Comparison of ENCODE assay signal across 10 mouse cellular contexts in the genomic region with DNA sequence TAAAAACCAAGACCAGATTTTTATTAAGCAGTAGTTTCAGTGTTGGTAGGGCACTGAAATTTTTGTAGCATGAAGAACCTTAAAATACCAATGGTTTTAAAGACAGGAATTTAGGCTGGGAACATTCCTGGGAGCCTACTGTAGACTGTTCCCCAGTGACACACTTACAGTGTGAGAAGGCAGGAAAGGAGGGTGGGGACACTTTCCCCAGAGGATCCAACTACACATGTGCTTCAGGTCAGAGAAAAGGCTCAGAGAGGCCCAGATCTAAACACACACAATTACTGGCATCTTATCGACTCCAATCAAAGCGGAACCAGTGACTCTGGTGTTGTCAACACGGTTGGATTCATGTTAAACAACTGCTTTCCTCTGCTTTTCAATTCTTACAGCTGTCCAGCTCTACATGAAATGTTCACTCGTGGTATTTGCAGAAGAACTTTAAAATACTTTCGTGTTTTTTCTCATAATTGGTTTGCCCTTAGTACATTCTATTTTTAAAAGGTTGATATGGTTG. TPM values are rescaled to one million over a fixed set of nuclear protein-coding genes. Genes with fewer than 3 reads are reported as not detected.
A peak's percentile ranks its signal among the peaks of the same experiment; 100 is the strongest.
DNase-seq lines count a peak whose midpoint lies in the region; ATAC-seq lines count a peak whose summit lies in the region.
"Had no signal": no experiment of that assay in that cellular context is flagged by ENCODE, and none has a peak within 500 bp of the region (broad histone marks: within the 10 kb centered on the region; RNA-seq: fewer than 3 reads in every experiment).

No protein-coding gene starts in this region.

- no peaks in the 10 kb centered on the region for H3K9me3 ChIP-seq in limb, embryonic 12.5 days
- H3K9me3 ChIP-seq in limb, embryonic 10.5 days (replicated peaks), result no peaks in the 10 kb centered on the region
- H3K9me3 ChIP-seq in forebrain, embryonic 10.5 days, result no peaks in the 10 kb centered on the region
- no peaks in the 10 kb centered on the region for H3K9me3 ChIP-seq in hindbrain, embryonic 15.5 days
- no peaks in the 10 kb centered on the region for H3K9me3 ChIP-seq in neural tube, embryonic 12.5 days
- H3K9me3 ChIP-seq: liver, embryonic 15.5 days had no signal

- no peak for DNase-seq in limb, embryonic 10.5 days (ENCODE audit: low spot score)
- DNase-seq in forebrain, embryonic 10.5 days (ENCODE audit: extremely low spot score, low spot score), result no peak
- no peak for DNase-seq in thymus, postnatal 36 days
- DNase-seq in spleen, postnatal 36 days (ENCODE audit: low spot score in 2 of 2), result no peak
- DNase-seq in cerebellum, postnatal 10 days, result no peak
- DNase-seq: kidney, adult 8-10 months had no signal

- ATAC-seq in limb, embryonic 12.5 days (ENCODE audit: insufficient number of reproducible peaks, insufficient read depth, low FRiP score, low TSS enrichment, low read depth), result no peak
- ATAC-seq in hindbrain, embryonic 15.5 days (ENCODE audit: low FRiP score, low read depth), result no peak
- no peak for ATAC-seq in neural tube, embryonic 12.5 days (ENCODE audit: low FRiP score, low read depth)

- 89% methylated on average over 5 of the region's 5 CpGs for WGBS in limb, embryonic 12.5 days
- WGBS in limb, embryonic 10.5 days, result 95% methylated on average over 5 of the region's 5 CpGs
- 76% methylated on average over 5 of the region's 5 CpGs for WGBS in forebrain, embryonic 10.5 days
- WGBS in hindbrain, embryonic 15.5 days, result 22% methylated on average over 5 of the region's 5 CpGs
- 50% methylated on average over 5 of the region's 5 CpGs for WGBS in neural tube, embryonic 12.5 days

- no peaks in the 10 kb centered on the region for H3K27me3 ChIP-seq in limb, embryonic 12.5 days
- H3K27me3 ChIP-seq in limb, embryonic 10.5 days (ENCODE audit: low read depth, poor library complexity, severe bottlenecking), result no peaks in the 10 kb centered on the region
- no peaks in the 10 kb centered on the region for H3K27me3 ChIP-seq in forebrain, embryonic 10.5 days (ENCODE audit: poor library complexity, severe bottlenecking)
- no peaks in the 10 kb centered on the region for H3K27me3 ChIP-seq in hindbrain, embryonic 15.5 days
- H3K27me3 ChIP-seq in neural tube, embryonic 12.5 days (replicated peaks), result no peaks in the 10 kb centered on the region
- H3K27me3 ChIP-seq: liver, embryonic 15.5 days had no signal

- peaks cover 9% of the 10 kb centered on the region for H3K4me1 ChIP-seq in limb, embryonic 12.5 days (replicated peaks)
- H3K4me1 ChIP-seq in limb, embryonic 10.5 days, result no peaks in the 10 kb centered on the region
- H3K4me1 ChIP-seq in forebrain, embryonic 10.5 days, result peaks cover 51% of the 10 kb centered on the region
- H3K4me1 ChIP-seq in hindbrain, embryonic 15.5 days (replicated peaks), result peaks cover 33% of the 10 kb centered on the region
- H3K4me1 ChIP-seq in neural tube, embryonic 12.5 days, result peaks cover 31% of the 10 kb centered on the region

- no peak overlapping the region for H3K4me3 ChIP-seq in limb, embryonic 12.5 days (replicated peaks)
- H3K4me3 ChIP-seq in limb, embryonic 10.5 days, result no peak overlapping the region
- H3K4me3 ChIP-seq in forebrain, embryonic 10.5 days, result peak overlapping the region; percentile 7; the same call in 1 of the 2 replicates
- H3K4me3 ChIP-seq in hindbrain, embryonic 15.5 days, result no peak overlapping the region
- H3K4me3 ChIP-seq in neural tube, embryonic 12.5 days, result no peak overlapping the region
- H3K4me3 ChIP-seq: liver, embryonic 15.5 days had no signal

- 0 out of 2 replicates have a peak overlapping the region, but pooled peaks have one; percentile 35 for H3K27ac ChIP-seq in limb, embryonic 12.5 days
- no peak overlapping the region for H3K27ac ChIP-seq in limb, embryonic 10.5 days
- peak overlapping the region; percentile 82 for H3K27ac ChIP-seq in forebrain, embryonic 10.5 days
- H3K27ac ChIP-seq in hindbrain, embryonic 15.5 days (replicated peaks), result peak overlapping the region; percentile 83
- H3K27ac ChIP-seq in neural tube, embryonic 12.5 days, result peak overlapping the region; percentile 78
- H3K27ac ChIP-seq: liver, embryonic 15.5 days had no signal

- no peak overlapping the region for H3K4me2 ChIP-seq in limb, embryonic 12.5 days
- H3K4me2 ChIP-seq in hindbrain, embryonic 15.5 days, result 0 out of 2 replicates have a peak overlapping the region, but pooled peaks have one; percentile 34
- peak overlapping the region; percentile 29 for H3K4me2 ChIP-seq in neural tube, embryonic 12.5 days (replicated peaks)
- H3K4me2 ChIP-seq: liver, embryonic 15.5 days had no signal

- H3K9ac ChIP-seq in limb, embryonic 12.5 days (replicated peaks), result no peak overlapping the region
- H3K9ac ChIP-seq in hindbrain, embryonic 15.5 days, result no peak overlapping the region
- no peak overlapping the region for H3K9ac ChIP-seq in neural tube, embryonic 12.5 days
- H3K9ac ChIP-seq: liver, embryonic 15.5 days had no signal

- H3K36me3 ChIP-seq in limb, embryonic 12.5 days, result peaks cover 51% of the 10 kb centered on the region
- H3K36me3 ChIP-seq in limb, embryonic 10.5 days, result peaks cover 60% of the 10 kb centered on the region
- H3K36me3 ChIP-seq in forebrain, embryonic 10.5 days (replicated peaks), result peaks cover 55% of the 10 kb centered on the region
- H3K36me3 ChIP-seq in hindbrain, embryonic 15.5 days, result peaks cover 8% of the 10 kb centered on the region
- peaks cover 8% of the 10 kb centered on the region; the same call in 1 of the 2 replicates for H3K36me3 ChIP-seq in neural tube, embryonic 12.5 days

RNA-seq across cellular contexts. Expression of a gene that starts 32.3 kb away (rescaled TPM):
- 118 and 119 TPM in 2 replicates for polyA plus RNA-seq in limb, embryonic 12.5 days (2016; fragmentation: Nextera tagmentation; extraction: Ambion mirVana)
- 136 and 140 TPM in 2 replicates for polyA plus RNA-seq in limb, embryonic 10.5 days (2016; fragmentation: Nextera tagmentation; extraction: Ambion mirVana)
- polyA plus RNA-seq in forebrain, embryonic 10.5 days (2016; fragmentation: Nextera tagmentation; extraction: Ambion mirVana), result 182 and 187 TPM in 2 replicates
- 141 and 145 TPM in 2 replicates for polyA plus RNA-seq in hindbrain, embryonic 15.5 days (2015; fragmentation: Nextera tagmentation; extraction: Ambion mirVana)
- polyA plus RNA-seq in neural tube, embryonic 12.5 days (2016; fragmentation: Nextera tagmentation; extraction: Ambion mirVana), result 184 and 186 TPM in 2 replicates
